Mouse (Mus musculus) induced T-regulatory cell, adult 2 months (primary cell): Measurements from ENCODE around the gene Cd209b.
A peak's percentile ranks its signal among the peaks of the same experiment; 100 is the strongest.

Experiments used
- DNase-seq: peaks from one replicate; pipeline ENCODE4 v3.0.0-alpha.2; 2012; ENCODE audit warnings: low read depth

Cd209b gene

GRCm38 (mm10) chr8:3926744-3927143 lies at the start of gene Cd209b:
Cd209b (minus strand) TSS chr8:3926844.
- DNase-seq, result no peak

- DNase-seq, result peak; percentile 1
These were observed 29.4 kb upstream of the Cd209b start for GRCm38 (mm10) chr8:3956037-3956436.

- no peak for DNase-seq
These were observed 28.0 kb upstream of the Cd209b start, which contains the start of gene Cd209c for GRCm38 (mm10) chr8:3954646-3955045. Cd209c (minus strand) TSS chr8:3954746.

GRCm38 (mm10) chr8:3940023-3940422 lies 13.4 kb upstream of the Cd209b start:
- no peak for DNase-seq

- no peak for DNase-seq
These were observed 48.2 kb downstream of the Cd209b start, which contains the start of gene Cd209d for GRCm38 (mm10) chr8:3878455-3878854. Cd209d (minus strand) TSS chr8:3878555.

GRCm38 (mm10) chr8:3876121-3876520 lies 50.5 kb downstream of the Cd209b start:
- DNase-seq, result no peak
